Mouse (Mus musculus) embryonic facial prominence, embryonic 11.5 days (tissue): Measurements from ENCODE around the gene Shkbp1. TPM values are rescaled to one million over a fixed set of nuclear protein-coding genes. Genes with fewer than 3 reads are reported as not detected.

Experiments
- ATAC-seq: fragments of 200-750 bp; cut with Nextera tagmentation; replicated peaks from 2 replicates; pipeline ENCODE4 v1.8.0; 2017; ENCODE audit warnings: low read depth; ENCODE audit not compliant: insufficient number of reproducible peaks, low FRiP score, low TSS enrichment
- DNase-seq: peaks from one replicate; pipeline ENCODE4 v3.0.0-alpha.2; 2015; ENCODE audit warnings: low spot score
- H3K27ac ChIP-seq: fragments of 300-500 bp; sonication (generic); replicated peaks from 2 replicates; pipeline ENCODE4 v1.5.1; 2014; ENCODE audit warnings: mild to moderate bottlenecking, low read depth, low read length, control low read depth
- H3K27me3 ChIP-seq: fragments of 300-500 bp; sonication (generic); 2 replicates; pipeline ENCODE4 v1.6.1; 2014; ENCODE audit warnings: mild to moderate bottlenecking, low read length, moderate library complexity, mixed read lengths; ENCODE audit not compliant: control insufficient read depth, insufficient read depth
- H3K36me3 ChIP-seq: fragments of 300-500 bp; sonication (generic); replicated peaks from 2 replicates; pipeline ENCODE4 v1.6.1; 2014; ENCODE audit warnings: low read depth, mild to moderate bottlenecking, low read length, moderate library complexity, mixed read lengths; ENCODE audit not compliant: control insufficient read depth, insufficient read depth
- H3K4me1 ChIP-seq: fragments of 300-500 bp; sonication (generic); 2 replicates; pipeline ENCODE4 v1.6.1; 2014; ENCODE audit warnings: low read length, mixed read lengths; ENCODE audit not compliant: control insufficient read depth, insufficient read depth
- H3K4me2 ChIP-seq: fragments of 300-500 bp; sonication (generic); 2 replicates; pipeline ENCODE4 v1.6.1; 2014; ENCODE audit warnings: low read depth, mild to moderate bottlenecking, control low read depth, low read length, moderate library complexity
- H3K4me3 ChIP-seq: fragments of 300-500 bp; sonication (generic); 2 replicates; pipeline ENCODE4 v1.5.1; 2014; ENCODE audit warnings: low read depth, low read length, control low read depth
- H3K9ac ChIP-seq: fragments of 300-500 bp; sonication (generic); replicated peaks from 2 replicates; pipeline ENCODE4 v1.6.1; 2014; ENCODE audit warnings: mild to moderate bottlenecking, control low read depth, low read length
- H3K9me3 ChIP-seq: fragments of 300-500 bp; sonication (generic); replicated peaks from 2 replicates; pipeline ENCODE4 v1.6.1; 2016; ENCODE audit warnings: mild to moderate bottlenecking, low read length, inconsistent platforms, mixed read lengths; ENCODE audit not compliant: control insufficient read depth
- WGBS: fragments of 180-500 bp; shearing (Covaris S2); extraction: QIAGEN DNeasy Blood & Tissue Kit; methylation state at CpG from one replicate; pipeline ENCODE4 v1.1.7; 2014; 5-methylcytosine and 5-hydroxymethylcytosine counted together
- polyA plus RNA-seq: library from polyadenylated mRNA; unstranded; fragments of >200 nt; fragmentation: Nextera tagmentation; extraction: Ambion mirVana; gene quantifications from 2 replicates; pipeline ENCODE4 v1.2.1, GENCODE M21; 2014

The Shkbp1 gene
- polyA plus RNA-seq, 1 experiment from 2014 or later: 50.2 TPM

GRCm38 (mm10) chr7:27326101-27326880 lies 29.5 kb downstream of the Shkbp1 start:
- peak; percentile 22; the same call in 1 of the 2 replicates for ATAC-seq
- Histone ChIP-seq H3K9me3 (no peaks in the 10 kb centered on the region), H3K27ac (no peak overlapping the region), H3K36me3 (no peaks in the 10 kb centered on the region), H3K27me3 (peaks cover 47% of the 10 kb centered on the region), H3K4me2 (peak overlapping the region; percentile 47), H3K4me3 (0 out of 2 replicates have a peak overlapping the region, but pooled peaks have one; percentile 6), H3K4me1 (peaks cover 8% of the 10 kb centered on the region), H3K9ac (peak overlapping the region; percentile 22; the same call in 1 of the 2 replicates)
- 26% methylated on average over 34 of the region's 34 CpGs for WGBS
- DNase-seq: peak; percentile 28

GRCm38 (mm10) chr7:27325697-27326096 lies 30.1 kb downstream of the Shkbp1 start:
- Histone ChIP-seq H3K27ac (no peak overlapping the region), H3K9ac (peak overlapping the region; percentile 48), H3K27me3 (peaks cover 41% of the 10 kb centered on the region), H3K4me1 (peaks cover 6% of the 10 kb centered on the region), H3K4me2 (peak overlapping the region; percentile 47), H3K36me3 (no peaks in the 10 kb centered on the region), H3K4me3 (peak overlapping the region; percentile 20), H3K9me3 (no peaks in the 10 kb centered on the region)
- DNase-seq: peak; percentile 62
- 0 out of 2 replicates have a peak, but pooled peaks have one; percentile 20 for ATAC-seq
- WGBS: under 1% methylated on average over 24 of the region's 24 CpGs

- H3K4me3 ChIP-seq: no peak overlapping the region
- H3K27ac ChIP-seq: no peak overlapping the region
- ATAC-seq (no peak), DNase-seq (no peak)
- peaks cover 33% of the 10 kb centered on the region for H3K27me3 ChIP-seq
- H3K4me1 ChIP-seq: peaks cover 6% of the 10 kb centered on the region
- H3K9ac ChIP-seq: no peak overlapping the region
- no peak overlapping the region for H3K4me2 ChIP-seq
- no peaks in the 10 kb centered on the region for H3K9me3 ChIP-seq
- WGBS: 42% methylated on average over 19 of the region's 20 CpGs
- no peaks in the 10 kb centered on the region for H3K36me3 ChIP-seq
These were observed 30.9 kb downstream of the Shkbp1 start for GRCm38 (mm10) chr7:27324928-27325327.

GRCm38 (mm10) chr7:27324161-27324560 lies 31.7 kb downstream of the Shkbp1 start:
- H3K9ac ChIP-seq: no peak overlapping the region
- peaks cover 6% of the 10 kb centered on the region for H3K4me1 ChIP-seq
- H3K4me2 ChIP-seq: no peak overlapping the region
- no peak overlapping the region for H3K27ac ChIP-seq
- no peak for DNase-seq
- peaks cover 26% of the 10 kb centered on the region for H3K27me3 ChIP-seq
- H3K4me3 ChIP-seq: no peak overlapping the region
- H3K36me3 ChIP-seq: no peaks in the 10 kb centered on the region
- no peak for ATAC-seq
- 98% methylated on average over 11 of the region's 11 CpGs for WGBS
- H3K9me3 ChIP-seq: no peaks in the 10 kb centered on the region

GRCm38 (mm10) chr7:27323001-27323400 lies 32.8 kb downstream of the Shkbp1 start:
- Histone ChIP-seq H3K27ac (no peak overlapping the region), H3K9ac (no peak overlapping the region), H3K36me3 (no peaks in the 10 kb centered on the region), H3K4me3 (no peak overlapping the region), H3K4me2 (no peak overlapping the region), H3K27me3 (peaks cover 22% of the 10 kb centered on the region), H3K4me1 (peaks cover 6% of the 10 kb centered on the region), H3K9me3 (no peaks in the 10 kb centered on the region)
- 91% methylated on average over 5 of the region's 5 CpGs for WGBS
- no peak for ATAC-seq
- no peak for DNase-seq

GRCm38 (mm10) chr7:27322291-27322690 lies 33.5 kb downstream of the Shkbp1 start:
- Histone ChIP-seq H3K9me3 (no peaks in the 10 kb centered on the region), H3K4me2 (no peak overlapping the region), H3K36me3 (no peaks in the 10 kb centered on the region), H3K9ac (no peak overlapping the region), H3K4me1 (peaks cover 6% of the 10 kb centered on the region), H3K27me3 (peaks cover 18% of the 10 kb centered on the region), H3K27ac (no peak overlapping the region), H3K4me3 (no peak overlapping the region)
- 18% methylated on average over 13 of the region's 13 CpGs for WGBS
- no peak for ATAC-seq
- no peak for DNase-seq

GRCm38 (mm10) chr7:27319411-27319810 lies 36.4 kb downstream of the Shkbp1 start:
- Histone ChIP-seq H3K27ac (no peak overlapping the region), H3K9me3 (no peaks in the 10 kb centered on the region), H3K27me3 (peaks cover 2% of the 10 kb centered on the region; the same call in 1 of the 2 replicates), H3K36me3 (no peaks in the 10 kb centered on the region), H3K4me1 (no peaks in the 10 kb centered on the region), H3K4me2 (no peak overlapping the region), H3K9ac (no peak overlapping the region), H3K4me3 (no peak overlapping the region)
- WGBS: 89% methylated on average over 22 of the region's 22 CpGs
- DNase-seq (no peak), ATAC-seq (no peak)

GRCm38 (mm10) chr7:27315958-27316357 lies 39.9 kb downstream of the Shkbp1 start:
- peak; percentile 48 for DNase-seq
- no peak overlapping the region for H3K27ac ChIP-seq
- H3K4me3 ChIP-seq: no peak overlapping the region
- H3K36me3 ChIP-seq: no peaks in the 10 kb centered on the region
- ATAC-seq: peak; percentile 49; the same call in 1 of the 2 replicates
- peaks cover 4% of the 10 kb centered on the region; the same call in 1 of the 2 replicates for H3K9me3 ChIP-seq
- H3K27me3 ChIP-seq: peaks cover 4% of the 10 kb centered on the region
- no peaks in the 10 kb centered on the region for H3K4me1 ChIP-seq
- H3K4me2 ChIP-seq: no peak overlapping the region
- 34% methylated on average over 7 of the region's 7 CpGs for WGBS
- H3K9ac ChIP-seq: no peak overlapping the region
